Mouse (Mus musculus) c-Kit-positive CD71-positive TER-119-positive erythroid progenitor cells, embryonic 14.5 days (primary cell): ENCODE data around the gene Tmem198.

ENCODE experiments used
- DNase-seq: peaks from one replicate; pipeline ENCODE4 v3.0.0-alpha.2; 2013; ENCODE audit warnings: low spot score

Gene Tmem198

GRCm38 (mm10) chr1:75455948-75456347, 23.4 kb upstream of the Tmem198 start:
- no peak for DNase-seq

- DNase-seq, result no peak
These were observed 22.4 kb upstream of the Tmem198 start for GRCm38 (mm10) chr1:75456746-75457564.

- DNase-seq, result no peak
These were observed 21.7 kb upstream of the Tmem198 start for GRCm38 (mm10) chr1:75457710-75458024.

DNA sequence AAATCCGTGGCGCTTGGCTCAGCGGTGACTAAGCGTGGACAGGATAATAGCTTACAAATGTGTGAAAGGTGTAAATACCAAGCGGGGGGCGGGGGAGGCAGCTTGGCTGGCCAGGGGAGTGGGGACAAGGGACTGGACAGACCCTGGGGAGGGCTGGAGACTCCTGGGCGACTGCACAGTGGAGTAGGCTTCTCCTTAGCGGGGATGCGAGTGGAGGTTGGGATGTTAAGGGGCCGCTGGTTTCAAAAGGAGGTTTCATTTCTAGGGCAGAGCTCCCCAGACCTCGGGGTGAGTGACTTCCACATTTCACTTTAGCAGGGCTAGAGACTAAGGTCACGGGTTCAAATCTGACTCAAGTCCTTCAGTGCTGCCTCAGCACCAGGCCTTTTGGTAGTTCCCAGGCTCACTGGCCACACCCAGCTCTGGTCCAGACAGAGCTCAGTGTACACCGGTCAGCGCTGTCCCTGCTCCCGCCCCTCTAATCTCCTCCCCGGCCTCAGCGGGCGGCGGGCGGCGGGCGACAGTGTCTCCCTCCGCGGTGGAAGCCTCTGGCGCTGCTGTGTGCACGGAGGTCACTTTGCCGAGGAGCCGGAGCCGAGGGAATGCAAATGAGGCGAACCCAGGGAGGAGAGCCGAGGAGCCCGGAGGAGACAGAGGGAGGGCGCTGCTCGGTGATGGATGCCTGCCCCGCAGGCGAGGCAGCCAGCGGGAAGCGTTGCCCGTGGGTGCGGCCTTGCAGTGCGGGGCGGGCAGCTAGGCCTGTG, 21.1 kb upstream of the Tmem198 start:
- DNase-seq, result no peak

DNA sequence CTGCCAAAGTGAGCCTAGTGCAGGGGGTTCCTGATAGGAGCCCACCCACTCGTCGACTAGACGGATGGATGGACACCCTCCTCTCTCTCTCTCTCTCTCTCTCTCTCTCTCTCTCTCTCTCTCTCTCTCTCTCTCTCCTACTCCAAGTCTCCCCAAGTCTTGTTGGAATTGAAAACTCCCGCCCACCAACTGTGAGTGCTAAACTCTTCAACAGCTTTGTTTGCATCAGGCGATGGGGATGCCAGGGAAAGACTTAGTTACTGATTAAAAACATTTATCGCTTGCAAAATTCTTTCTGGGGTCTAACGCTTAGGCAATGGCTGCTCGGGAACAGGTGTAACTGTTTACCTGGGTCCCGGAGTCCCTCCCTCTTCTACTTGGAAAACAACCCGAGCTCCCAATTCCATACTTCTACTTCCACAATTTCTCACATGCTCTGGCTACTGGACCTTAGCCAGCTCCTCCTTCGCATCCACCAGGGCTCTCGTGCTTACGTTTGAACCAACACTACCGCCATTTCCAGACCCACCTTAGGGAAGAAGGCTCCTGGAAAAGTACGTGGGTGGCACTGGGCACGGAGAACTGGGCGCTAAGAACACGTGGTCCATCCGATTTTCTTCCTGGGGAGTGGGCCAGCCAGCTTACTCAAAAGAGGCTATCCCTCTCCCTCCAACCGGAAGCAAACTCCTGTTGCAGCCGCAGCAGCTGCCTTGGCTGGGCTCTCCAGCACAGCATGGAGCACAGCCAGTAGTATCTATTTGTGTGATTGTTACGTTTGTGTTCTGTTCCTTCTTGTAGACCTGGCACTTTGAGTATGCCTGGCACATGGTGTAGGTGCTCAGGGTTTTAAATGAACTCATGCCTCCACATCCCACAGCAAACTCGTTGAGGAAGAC, 20.3 kb upstream of the Tmem198 start:
- DNase-seq, result no peak

DNA sequence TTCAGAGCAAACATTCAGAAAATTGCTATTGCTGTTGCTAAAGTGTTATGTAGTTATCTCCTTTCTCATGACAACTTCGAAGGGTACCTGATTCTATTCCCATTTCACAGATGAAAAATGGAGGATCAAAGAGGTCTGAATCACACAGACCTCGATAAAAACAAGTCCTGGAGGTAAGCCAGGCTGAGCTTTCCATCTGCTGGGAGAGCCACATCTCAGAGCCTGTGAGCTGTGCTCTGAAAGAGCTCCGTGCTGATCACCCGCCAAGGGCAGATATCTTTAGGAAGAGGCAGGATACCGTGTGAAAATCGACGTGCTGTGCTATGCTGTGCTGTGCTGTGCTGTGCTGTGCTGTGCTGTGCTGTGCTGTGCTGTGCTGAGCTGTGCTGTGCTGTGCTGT, 19.0 kb upstream of the Tmem198 start:
- DNase-seq, result no peak

DNA sequence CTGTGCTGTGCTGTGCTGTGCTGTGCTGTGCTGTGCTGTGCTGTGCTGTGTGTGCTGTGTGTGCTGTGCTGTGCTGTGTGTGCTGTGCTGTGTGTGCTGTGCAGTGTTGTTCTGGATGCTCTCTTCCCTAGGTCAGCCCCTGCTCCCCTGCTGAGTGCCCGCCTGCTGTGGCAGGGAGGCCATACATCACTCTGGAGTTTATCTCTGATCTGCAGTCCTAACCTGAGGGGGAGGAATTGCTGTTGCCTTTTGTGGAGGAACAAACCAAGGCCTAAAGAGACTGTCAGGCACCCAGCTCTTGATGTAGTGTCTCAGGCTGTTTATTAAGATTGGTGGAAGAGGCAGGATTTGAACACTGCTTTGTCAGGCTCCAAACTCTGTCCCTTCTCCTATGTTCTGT, 16.7 kb upstream of the Tmem198 start:
- peak; percentile 51 for DNase-seq

DNA sequence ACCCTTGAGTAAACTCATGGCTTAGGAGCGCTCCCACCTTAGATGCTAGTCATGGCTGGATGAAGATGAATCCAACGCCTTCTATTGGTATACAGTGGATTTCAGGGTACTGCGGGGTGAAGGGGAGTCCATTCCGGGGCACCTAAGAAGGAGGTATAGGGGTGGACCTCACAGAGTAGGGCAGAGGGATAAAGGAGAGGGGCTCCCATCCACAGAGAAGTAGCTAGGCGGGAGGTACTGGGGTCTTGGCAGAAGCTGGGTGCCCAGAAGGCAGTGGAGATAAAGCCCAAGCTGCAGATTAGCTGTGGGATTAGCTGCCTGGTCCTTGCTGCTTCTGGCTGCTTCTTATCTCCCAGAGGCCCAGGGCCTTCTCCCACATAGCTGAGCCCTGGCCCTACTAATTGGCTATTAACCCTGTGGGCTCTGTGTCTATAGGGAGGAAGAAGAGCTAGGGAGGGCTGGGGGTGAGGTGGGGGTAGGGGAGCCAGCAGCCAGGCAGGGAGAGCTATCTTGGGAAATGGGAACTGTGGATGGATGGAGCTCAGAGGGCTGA, 15.6 kb upstream of the Tmem198 start:
- peak; percentile 48 for DNase-seq

- DNase-seq, result peak; percentile 76
These were observed 12.0 kb upstream of the Tmem198 start for GRCm38 (mm10) chr1:75467215-75467927.

- no peak for DNase-seq
These were observed 10.0 kb upstream of the Tmem198 start for GRCm38 (mm10) chr1:75469287-75469825.

- no peak for DNase-seq
These were observed 2.9 kb upstream of the Tmem198 start for GRCm38 (mm10) chr1:75476441-75476840.

GRCm38 (mm10) chr1:75477264-75477965, 1.9 kb upstream of the Tmem198 start:
- DNase-seq, result peak; percentile 70

GRCm38 (mm10) chr1:75477966-75478290, 1.4 kb upstream of the Tmem198 start:
- DNase-seq, result no peak

DNA sequence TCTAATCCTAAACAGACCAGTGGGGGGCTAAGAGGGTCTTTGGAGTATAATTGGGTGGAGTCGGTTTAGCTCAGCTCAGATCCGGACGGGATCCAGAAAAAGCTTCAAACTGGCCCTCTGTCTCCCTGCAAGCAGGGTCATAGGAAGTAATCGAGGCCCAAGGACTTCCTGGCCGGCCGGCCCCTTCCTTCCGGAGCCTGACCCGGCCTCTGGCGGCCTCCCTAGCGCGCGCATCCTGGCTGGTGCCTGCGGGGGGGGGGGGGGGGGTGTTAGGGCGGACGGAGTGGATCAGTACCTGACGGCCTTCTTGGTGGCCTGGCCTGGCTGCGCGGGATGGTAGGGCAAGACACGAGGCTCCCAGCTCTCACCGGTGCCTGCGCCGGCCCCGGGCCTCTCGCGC, 835 bp upstream of the Tmem198 start:
- no peak for DNase-seq

GRCm38 (mm10) chr1:75479635-75479989, 280 bp downstream of the Tmem198 start:
- no peak for DNase-seq

DNA sequence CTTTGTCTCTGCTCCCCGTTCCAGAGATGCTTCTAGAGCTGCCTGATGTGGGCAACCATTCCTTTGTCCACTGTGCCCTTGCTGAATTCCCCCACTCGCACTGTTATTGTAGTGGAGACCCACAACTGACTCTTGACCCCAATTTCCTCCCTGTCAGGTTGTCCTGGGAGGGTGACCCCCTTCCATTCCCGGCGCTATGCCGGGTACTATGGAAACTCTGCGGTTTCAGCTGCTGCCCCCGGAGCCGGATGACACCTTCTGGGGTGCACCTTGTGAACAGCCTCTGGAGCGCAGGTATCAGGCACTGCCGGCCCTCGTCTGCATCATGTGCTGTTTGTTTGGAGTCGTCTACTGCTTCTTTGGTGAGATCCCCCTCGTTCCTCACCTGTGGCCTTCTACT, 704 bp downstream of the Tmem198 start:
- DNase-seq, result no peak

DNA sequence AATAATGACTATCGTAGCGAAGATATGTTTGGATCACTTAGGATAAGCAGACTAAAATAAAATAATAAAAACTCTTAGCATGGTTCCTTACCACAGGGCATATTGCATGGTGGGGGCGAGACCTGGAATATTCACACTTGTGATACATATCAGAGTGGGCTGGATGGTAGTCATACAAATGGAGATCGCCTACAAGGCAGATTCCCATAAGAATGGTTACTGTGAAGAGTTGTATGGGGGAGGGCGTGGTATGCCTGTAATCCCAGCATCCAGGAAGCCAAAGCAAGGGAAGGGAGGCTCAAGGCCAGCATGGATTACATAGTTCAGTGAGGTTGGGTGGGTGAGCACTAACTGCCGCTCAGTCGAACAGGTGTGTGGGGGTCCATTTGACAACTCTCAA, 1.4 kb downstream of the Tmem198 start:
- DNase-seq, result no peak

DNA sequence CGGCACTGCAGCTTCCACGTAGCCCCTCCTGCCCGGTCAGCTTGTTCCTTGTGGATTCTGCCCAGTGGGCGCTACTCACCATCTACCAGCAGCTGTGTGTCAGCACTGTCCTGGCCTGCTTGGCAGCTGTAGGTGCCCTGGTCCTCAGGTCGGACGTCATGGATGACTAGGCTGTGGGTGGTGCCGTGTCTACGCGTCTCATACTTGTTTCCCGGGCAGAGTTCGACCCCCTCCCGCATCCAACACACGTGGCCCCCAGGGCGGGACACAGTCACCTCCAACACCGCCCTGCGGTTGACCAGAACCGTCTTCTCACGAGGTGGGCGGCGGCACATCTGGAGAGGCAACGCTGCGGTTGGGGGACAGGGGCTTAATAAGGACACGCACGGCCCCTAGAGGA, 7.2 kb downstream of the Tmem198 start:
- DNase-seq, result no peak

GRCm38 (mm10) chr1:75487040-75487404, 7.7 kb downstream of the Tmem198 start:
- no peak for DNase-seq

- DNase-seq, result no peak
These were observed 8.3 kb downstream of the Tmem198 start for GRCm38 (mm10) chr1:75487405-75488161.
